Mouse (Mus musculus) lung, embryonic 16.5 days (tissue): ENCODE results near the gene Zic5. TPM values are rescaled to one million over a fixed set of nuclear protein-coding genes. Genes with fewer than 3 reads are reported as not detected.
"Not testable (repeated sequence)": the region's sequence is repeated elsewhere in the genome, so short reads cannot be mapped to it uniquely, and the experiment has no call there.

Source experiments
- ATAC-seq: fragments of 200-750 bp; cut with Nextera tagmentation; 2 replicates; pipeline ENCODE4 v1.8.0; 2017; ENCODE audit warnings: low read depth, mild to moderate bottlenecking, moderate library complexity
- H3K27ac ChIP-seq: fragments of 300-500 bp; sonication (generic); 2 replicates; pipeline ENCODE4 v1.5.1; 2014; ENCODE audit warnings: mild to moderate bottlenecking, control low read depth, low read length
- H3K27me3 ChIP-seq: fragments of 300-500 bp; sonication (generic); 2 replicates; pipeline ENCODE4 v1.6.1; 2014; ENCODE audit warnings: low read depth, low read length, mixed read lengths; ENCODE audit not compliant: control insufficient read depth, insufficient read depth
- H3K36me3 ChIP-seq: fragments of 300-500 bp; sonication (generic); 2 replicates; pipeline ENCODE4 v1.6.1; 2014; ENCODE audit warnings: low read length; ENCODE audit not compliant: control insufficient read depth, insufficient read depth
- H3K4me1 ChIP-seq: fragments of 300-500 bp; sonication (generic); replicated peaks from 2 replicates; pipeline ENCODE4 v1.6.1; 2014; ENCODE audit warnings: low read length, mixed read lengths; ENCODE audit not compliant: control insufficient read depth, insufficient read depth
- H3K4me2 ChIP-seq: fragments of 300-500 bp; sonication (generic); 2 replicates; pipeline ENCODE4 v1.6.1; 2014; ENCODE audit warnings: low read depth, low read length, control low read depth
- H3K4me3 ChIP-seq: fragments of 300-500 bp; sonication (generic); 2 replicates; pipeline ENCODE4 v1.5.1; 2014; ENCODE audit warnings: mild to moderate bottlenecking, low read length, control low read depth
- H3K9ac ChIP-seq: fragments of 300-500 bp; sonication (generic); 2 replicates; pipeline ENCODE4 v1.6.1; 2014; ENCODE audit warnings: low read length, control low read depth
- H3K9me3 ChIP-seq: fragments of 300-500 bp; sonication (generic); 2 replicates; pipeline ENCODE4 v1.6.1; 2016; ENCODE audit warnings: low read length; ENCODE audit not compliant: control insufficient read depth
- WGBS: fragments of 180-500 bp; shearing (Covaris S2); extraction: QIAGEN DNeasy Blood & Tissue Kit; methylation state at CpG from one replicate; pipeline ENCODE4 v1.1.7; 2014; 5-methylcytosine and 5-hydroxymethylcytosine counted together
- polyA plus RNA-seq: library from polyadenylated mRNA; unstranded; fragments of >200 nt; fragmentation: Nextera tagmentation; extraction: Ambion mirVana; gene quantifications from 2 replicates; pipeline ENCODE4 v1.2.1, GENCODE M21; 2015

The Zic5 gene
- polyA plus RNA-seq, 1 experiment from 2014 or later, result not detected

GRCm38 (mm10) chr14:122461966-122462365 lies 3.5 kb downstream of the Zic5 start:
- H3K36me3 ChIP-seq, result no peaks in the 10 kb centered on the region
- no peak overlapping the region for H3K9ac ChIP-seq
- H3K4me1 ChIP-seq, result peaks cover 23% of the 10 kb centered on the region
- no peak overlapping the region for H3K4me2 ChIP-seq
- WGBS, result 26% methylated on average over 9 of the region's 9 CpGs
- no peak overlapping the region for H3K4me3 ChIP-seq
- peaks cover 72% of the 10 kb centered on the region for H3K27me3 ChIP-seq
- ATAC-seq, result no peak
- H3K27ac ChIP-seq, result no peak overlapping the region
- no peaks in the 10 kb centered on the region for H3K9me3 ChIP-seq

GRCm38 (mm10) chr14:122461500-122461899 lies 4.0 kb downstream of the Zic5 start:
- peaks cover 68% of the 10 kb centered on the region for H3K27me3 ChIP-seq
- no peak for ATAC-seq
- 41% methylated on average over 3 of the region's 3 CpGs for WGBS

GRCm38 (mm10) chr14:122460226-122460625 lies 5.3 kb downstream of the Zic5 start:
- H3K9me3 ChIP-seq, result no peaks in the 10 kb centered on the region
- H3K36me3 ChIP-seq, result no peaks in the 10 kb centered on the region
- no peak overlapping the region for H3K4me2 ChIP-seq
- H3K4me3 ChIP-seq, result no peak overlapping the region
- peaks cover 20% of the 10 kb centered on the region for H3K4me1 ChIP-seq
- H3K9ac ChIP-seq, result no peak overlapping the region
- no peak overlapping the region for H3K27ac ChIP-seq
- peaks cover 67% of the 10 kb centered on the region for H3K27me3 ChIP-seq
- no peak for ATAC-seq
- 46% methylated on average over 5 of the region's 5 CpGs for WGBS

More at GRCm38 (mm10) chr14:122461500-122461899, 4.0 kb downstream of the Zic5 start:
- H3K9ac ChIP-seq, result no peak overlapping the region
- H3K36me3 ChIP-seq, result no peaks in the 10 kb centered on the region
- H3K4me1 ChIP-seq, result peaks cover 23% of the 10 kb centered on the region
- H3K4me3 ChIP-seq, result no peak overlapping the region
- no peak overlapping the region for H3K27ac ChIP-seq
- H3K4me2 ChIP-seq, result no peak overlapping the region
- no peaks in the 10 kb centered on the region for H3K9me3 ChIP-seq

GRCm38 (mm10) chr14:122459776-122460175 lies 5.7 kb downstream of the Zic5 start:
- H3K4me1 ChIP-seq, result peaks cover 15% of the 10 kb centered on the region
- H3K9ac ChIP-seq, result no peak overlapping the region
- H3K27me3 ChIP-seq, result peaks cover 65% of the 10 kb centered on the region

GRCm38 (mm10) chr14:122459332-122459731 lies 6.1 kb downstream of the Zic5 start:
- WGBS, result 86% methylated on average over 5 of the region's 12 CpGs
- H3K9me3 ChIP-seq, H3K36me3 ChIP-seq, H3K4me3 ChIP-seq, H3K27ac ChIP-seq, H3K9ac ChIP-seq, ATAC-seq, H3K4me2 ChIP-seq: not testable (repeated sequence)
- Histone ChIP-seq H3K27me3 (peaks cover 63% of the 10 kb centered on the region), H3K4me1 (peaks cover 11% of the 10 kb centered on the region)

More at GRCm38 (mm10) chr14:122459776-122460175, 5.7 kb downstream of the Zic5 start:
- Histone ChIP-seq H3K36me3 (no peaks in the 10 kb centered on the region), H3K9me3 (no peaks in the 10 kb centered on the region), H3K4me3 (no peak overlapping the region), H3K27ac (no peak overlapping the region), H3K4me2 (no peak overlapping the region)
- 92% methylated on average over 1 of the region's 1 CpGs for WGBS
- no peak for ATAC-seq

- H3K27me3 ChIP-seq, result peaks cover 65% of the 10 kb centered on the region
- 78% methylated on average over 4 of the region's 4 CpGs for WGBS
Measured at GRCm38 (mm10) chr14:122455562-122455958, 9.9 kb downstream of the Zic5 start.

GRCm38 (mm10) chr14:122454901-122455561 lies 10.4 kb downstream of the Zic5 start:
- WGBS, result 59% methylated on average over 10 of the region's 10 CpGs
- Histone ChIP-seq H3K9me3 (no peaks in the 10 kb centered on the region), H3K9ac (no peak overlapping the region), H3K4me2 (no peak overlapping the region), H3K36me3 (no peaks in the 10 kb centered on the region), H3K4me1 (peaks cover 12% of the 10 kb centered on the region), H3K4me3 (no peak overlapping the region), H3K27ac (no peak overlapping the region), H3K27me3 (peaks cover 65% of the 10 kb centered on the region)
- no peak for ATAC-seq

More at GRCm38 (mm10) chr14:122455562-122455958, 9.9 kb downstream of the Zic5 start:
- no peak for ATAC-seq
- Histone ChIP-seq H3K4me3 (no peak overlapping the region), H3K36me3 (no peaks in the 10 kb centered on the region), H3K9me3 (no peaks in the 10 kb centered on the region), H3K4me1 (peaks cover 7% of the 10 kb centered on the region), H3K9ac (no peak overlapping the region), H3K4me2 (no peak overlapping the region), H3K27ac (no peak overlapping the region)

- peaks cover 13% of the 10 kb centered on the region for H3K4me1 ChIP-seq
- H3K36me3 ChIP-seq, result no peaks in the 10 kb centered on the region
- H3K9ac ChIP-seq, result no peak overlapping the region
- no peaks in the 10 kb centered on the region for H3K9me3 ChIP-seq
- H3K27ac ChIP-seq, result no peak overlapping the region
- H3K27me3 ChIP-seq, result peaks cover 68% of the 10 kb centered on the region
- no peak overlapping the region for H3K4me3 ChIP-seq
- WGBS, result 14% methylated on average over 12 of the region's 12 CpGs
- H3K4me2 ChIP-seq, result peak overlapping the region; percentile 51
- ATAC-seq, result no peak
Measured at GRCm38 (mm10) chr14:122453996-122454738, 11.3 kb downstream of the Zic5 start.

GRCm38 (mm10) chr14:122453388-122453995 lies 12.0 kb downstream of the Zic5 start:
- WGBS, result 5% methylated on average over 32 of the region's 32 CpGs
- H3K4me1 ChIP-seq, result peaks cover 13% of the 10 kb centered on the region
- peaks cover 71% of the 10 kb centered on the region for H3K27me3 ChIP-seq
- peak; percentile 53 for ATAC-seq
- H3K9me3 ChIP-seq, result no peaks in the 10 kb centered on the region
- H3K9ac ChIP-seq, result no peak overlapping the region
- H3K27ac ChIP-seq, result no peak overlapping the region
- no peaks in the 10 kb centered on the region for H3K36me3 ChIP-seq
- H3K4me3 ChIP-seq, result peak overlapping the region; percentile 37
- H3K4me2 ChIP-seq, result peak overlapping the region; percentile 51
